15 mouse cellular contexts compared by ENCODE assay signal in genomic region chr9:57866530-57866929, GRCm38 (mm10). TPM values are rescaled to one million over a fixed set of nuclear protein-coding genes. Genes with fewer than 3 reads are reported as not detected.
DNase-seq lines count a peak whose midpoint lies in the region.
"Had no signal": no experiment of that assay in that cellular context is flagged by ENCODE, and none has a peak within 500 bp of the region (broad histone marks: within the 10 kb centered on the region; RNA-seq: fewer than 3 reads in every experiment).

No protein-coding gene starts in this region.

- H3K27me3 ChIP-seq in splenic B cell, adult 2 months (ENCODE audit: control insufficient read depth, insufficient read depth, low read length, poor library complexity, severe bottlenecking) = no peaks in the 10 kb centered on the region
- H3K27me3 ChIP-seq: heart, embryonic 12.5 days; limb, embryonic 13.5 days; neural tube, embryonic 12.5 days had no signal

- DNase-seq in frontal cortex, adult 2 months (ENCODE audit: extremely low spot score in 1 of 2, low spot score in 1 of 2) = peak; percentile 35 to 70
- DNase-seq in frontal cortex, postnatal 25 days (ENCODE audit: low spot score in 2 of 2) = no peak
- peak; percentile 28 for DNase-seq in urinary bladder, postnatal 14 days (ENCODE audit: low spot score)
- DNase-seq in urinary bladder, postnatal 10 days (ENCODE audit: low spot score) = no peak
- DNase-seq in splenic B cell, adult 2 months (ENCODE audit: low read depth, low spot score) = peak; percentile 22
- no peak for DNase-seq in adrenal gland, postnatal 36 days
- no peak for DNase-seq in heart, adult 18-20 months
- no peak for DNase-seq in neural tube, embryonic 10.5 days (ENCODE audit: extremely low spot score, low spot score)
- DNase-seq: cerebellum, adult 2 months; embryo, embryonic 11 days; gastrocnemius, adult 2 months; liver, postnatal 0 days had no signal

- H3K36me3 ChIP-seq in splenic B cell, adult 2 months (ENCODE audit: control insufficient read depth, insufficient read depth, low read length, poor library complexity, severe bottlenecking) = no peaks in the 10 kb centered on the region
- H3K36me3 ChIP-seq: heart, embryonic 12.5 days; limb, embryonic 13.5 days; neural tube, embryonic 12.5 days had no signal

RNA-seq across cellular contexts. Expression of gene Arid3b, which starts 29.9 kb away (rescaled TPM):
- 6.9 and 8.2 TPM in 2 replicates for polyA plus RNA-seq in frontal cortex, adult 2 months (2012; rRNA removed)
- 1 to 10 TPM; 3.8 to 6.7 TPM for total RNA-seq in adrenal gland, postnatal 36 days (2021)
- total RNA-seq in heart, adult 18-20 months (2021) = 1 to 10 TPM; 3.7 to 4.9 TPM

RNA-seq across cellular contexts. Expression of gene Ubl7, which starts 44.2 kb away (rescaled TPM):
- 118 and 126 TPM in 2 replicates for polyA plus RNA-seq in frontal cortex, adult 2 months (2012; rRNA removed)
- total RNA-seq in adrenal gland, postnatal 36 days (2021) = 10 to 100 TPM; 68.5 to 87.0 TPM
- 10 to 100 TPM; 84.5 to 91.1 TPM for total RNA-seq in heart, adult 18-20 months (2021)

Comparison
In these comparisons a context has a peak if more than half of its experiments do, and no peak if none do; other contexts are left out.
1. DNase-seq: peak in frontal cortex, adult 2 months (2 of 2), urinary bladder, postnatal 14 days (single experiment) and splenic B cell, adult 2 months (single experiment); none in frontal cortex, postnatal 25 days (0 of 2), urinary bladder, postnatal 10 days (single experiment), adrenal gland, postnatal 36 days (0 of 2), heart, adult 18-20 months (0 of 2) and neural tube, embryonic 10.5 days (single experiment).